Mouse (Mus musculus): Measurements from ENCODE around the gene Ccdc181. TPM values are rescaled to one million over a fixed set of nuclear protein-coding genes. Genes with fewer than 3 reads are reported as not detected.

The Ccdc181 gene
- 1 to 10 TPM; 3.4 to 4.0 TPM for total RNA-seq (2023)

DNA sequence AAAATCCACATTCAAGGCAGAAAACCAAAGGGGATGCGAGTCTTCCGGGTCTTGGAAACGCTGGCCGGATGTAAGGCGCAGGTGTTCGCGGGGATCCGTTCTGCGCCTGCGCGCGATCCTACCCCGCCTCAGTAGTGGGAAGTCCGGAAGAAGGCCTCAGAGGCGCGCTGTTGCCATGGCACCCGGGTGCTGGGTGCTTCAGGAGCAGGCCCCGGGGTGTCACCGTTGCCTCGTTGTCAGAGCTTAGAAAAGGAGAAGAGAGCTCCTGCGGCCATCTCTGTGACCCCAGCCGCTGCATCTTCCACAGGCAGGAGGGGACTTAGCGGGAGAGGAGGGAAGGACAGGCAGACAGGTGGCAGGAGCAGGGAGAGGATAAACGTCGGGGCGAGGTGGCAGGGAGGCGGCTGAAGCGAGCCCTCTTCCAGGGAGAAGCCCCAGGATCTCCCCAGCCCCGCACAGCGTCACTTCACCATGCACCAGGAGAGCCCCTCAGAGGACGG lies at the start of gene Ccdc181:
TSS of gene Ccdc181 (plus strand) at position 131 of the 500 bp plus-strand sequence.

DNA sequence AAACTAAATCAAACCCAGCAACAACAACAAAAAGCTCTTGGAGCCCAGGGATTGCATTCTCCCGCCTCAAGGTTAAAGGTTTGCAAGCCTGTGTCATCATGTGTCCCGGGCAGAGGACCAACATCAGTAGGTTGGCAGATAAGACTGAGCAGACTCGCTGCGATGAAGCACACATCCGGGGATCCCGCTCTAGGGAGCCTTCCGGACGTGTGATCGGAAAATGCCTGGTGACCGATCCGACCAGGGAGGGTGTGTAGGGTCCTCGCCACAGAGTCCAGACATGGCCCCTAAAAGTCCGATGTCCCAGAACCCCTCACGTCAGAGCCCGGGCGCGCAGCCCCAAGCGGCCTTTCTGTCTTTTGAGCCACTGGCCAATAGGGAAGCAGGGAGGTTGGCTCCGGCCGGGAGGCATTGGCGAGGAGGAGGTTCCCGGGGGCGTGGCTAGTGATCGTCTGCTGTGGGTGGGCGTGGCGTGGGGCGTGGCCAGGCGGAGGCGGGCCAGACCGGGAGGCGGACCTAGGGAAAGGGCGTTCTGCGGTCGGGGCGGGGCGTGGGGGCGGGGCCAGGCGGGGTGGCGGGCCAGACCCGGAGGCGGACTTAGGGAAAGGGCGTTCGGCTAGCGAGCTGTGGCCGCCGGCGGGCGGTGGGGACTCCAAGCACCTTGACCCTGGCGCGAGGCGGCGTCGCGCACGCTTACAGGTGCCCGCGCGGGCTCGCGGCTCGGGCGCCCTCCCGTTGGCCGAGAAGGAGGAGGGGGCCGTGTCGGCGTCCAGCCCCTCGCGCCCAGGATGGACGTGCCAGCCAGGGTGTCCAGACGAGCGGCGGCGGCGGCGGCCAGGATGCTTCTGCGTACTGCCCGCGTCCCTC lies 26.7 kb upstream of the Ccdc181 start, which contains the start of gene Slc19a2:
TSS of gene Slc19a2 (plus strand) at position 582 of the 867 bp plus-strand sequence.

DNA sequence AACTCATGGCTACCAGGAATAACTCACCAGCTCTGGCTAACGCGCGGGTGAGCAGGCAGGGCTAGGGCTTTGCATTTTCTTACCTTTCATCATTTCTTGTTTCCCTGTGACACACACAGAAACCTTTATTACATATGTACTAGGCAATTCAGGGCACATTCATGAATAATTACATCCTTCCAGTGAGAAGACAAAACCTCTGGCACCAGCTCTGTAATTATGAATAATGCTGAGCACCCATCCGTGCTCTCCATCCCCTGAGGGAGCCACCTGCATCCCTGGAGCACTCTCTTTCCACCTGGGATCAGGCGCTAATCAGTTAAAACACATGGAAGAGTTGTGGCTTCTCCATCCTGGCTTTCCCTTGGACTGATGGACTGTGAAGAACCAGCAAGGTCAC lies 28.4 kb downstream of the Ccdc181 start, which contains the start of gene Nme7:
TSS of gene Nme7 (plus strand) at position 301 of the 400 bp plus-strand sequence.

DNA sequence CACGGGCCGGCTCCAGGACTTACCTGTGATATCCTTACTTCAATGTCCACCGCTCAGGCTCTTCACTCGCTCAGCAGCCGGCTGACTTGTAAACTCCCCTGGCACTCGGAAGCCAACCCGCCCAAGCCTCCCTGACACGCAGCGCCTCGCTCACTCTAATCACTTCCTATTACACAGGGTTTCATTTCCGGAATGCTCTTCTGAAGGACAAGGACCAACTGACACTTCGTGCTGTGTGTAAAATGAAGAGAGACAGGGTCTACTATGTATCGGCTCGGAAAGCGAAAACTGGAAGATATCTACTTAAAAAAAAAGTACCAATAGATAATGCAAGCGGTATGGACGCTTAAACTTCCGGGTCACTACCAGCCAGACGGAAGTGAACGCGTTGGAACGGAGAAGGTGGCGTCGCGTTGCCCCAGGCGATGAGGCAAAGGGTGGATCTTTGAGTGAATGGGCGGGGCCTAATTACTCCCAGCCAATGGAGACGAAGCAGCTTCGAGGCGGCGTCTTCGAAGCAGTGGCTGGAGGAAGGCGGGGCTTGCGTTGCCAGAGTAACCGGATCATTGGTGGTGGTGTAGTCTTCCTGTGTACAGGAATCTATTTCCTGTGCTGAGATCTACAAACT lies 31.9 kb downstream of the Ccdc181 start, which contains the start of gene Blzf1:
TSS of gene Blzf1 (minus strand) at position 366 of the 628 bp plus-strand sequence.

Other genes starting within 250 kb of the Ccdc181 start
- under 1 TPM; 0.31 to 0.37 TPM for gene Sele, start 227.4 kb upstream of the Ccdc181 start, total RNA-seq (2023)
- gene Sell, start 213.6 kb upstream of the Ccdc181 start, total RNA-seq (2023): 100 to 1,000 TPM; 507 to 564 TPM
- 10 to 100 TPM; 13.9 to 15.7 TPM for gene Selp, start 160.3 kb upstream of the Ccdc181 start, total RNA-seq (2023)
- gene F5, start 123.7 kb upstream of the Ccdc181 start, total RNA-seq (2023): 10 to 100 TPM; 67.0 to 72.8 TPM
- gene Slc19a2, start 26.5 kb upstream of the Ccdc181 start, total RNA-seq (2023): 1 to 10 TPM; 3.9 to 5.4 TPM
- gene Nme7, start 28.5 kb downstream of the Ccdc181 start, total RNA-seq (2023): 1 to 10 TPM; 3.9 to 5.4 TPM
- gene Blzf1, start 31.9 kb downstream of the Ccdc181 start, total RNA-seq (2023): 10 to 100 TPM; 14.3 to 14.7 TPM
- gene Atp1b1, start 182.8 kb downstream of the Ccdc181 start, total RNA-seq (2023): 1 to 10 TPM; 5.2 to 8.5 TPM